Mouse (Mus musculus): ENCODE data around the gene Snrnp200. TPM values are rescaled to one million over a fixed set of nuclear protein-coding genes. Genes with fewer than 3 reads are reported as not detected.

Snrnp200 gene
- total RNA-seq, 2 experiments from 2014 or later, result 46.2 to 46.8 TPM

- TF ChIP-seq CTCF (IDR thresholded peaks at IDR 0.05), result no peak
- no peak overlapping the region for H3K4me3 ChIP-seq
- no peak overlapping the region for H3K27ac ChIP-seq
- intact Hi-C loops (cut with DNase I), result no loop called here
- no peak for DNase-seq
Measured at GRCm38 (mm10) chr2:127237897-127238610, 29.9 kb downstream of the Snrnp200 start.

- Histone ChIP-seq H3K27ac (no peak overlapping the region), H3K4me3 (no peak overlapping the region)
- intact Hi-C loops (cut with DNase I), result no loop called here
- TF ChIP-seq CTCF (IDR thresholded peaks at IDR 0.05), result no peak
- no peak for DNase-seq
Measured at GRCm38 (mm10) chr2:127240065-127240464, 31.9 kb downstream of the Snrnp200 start.

DNA sequence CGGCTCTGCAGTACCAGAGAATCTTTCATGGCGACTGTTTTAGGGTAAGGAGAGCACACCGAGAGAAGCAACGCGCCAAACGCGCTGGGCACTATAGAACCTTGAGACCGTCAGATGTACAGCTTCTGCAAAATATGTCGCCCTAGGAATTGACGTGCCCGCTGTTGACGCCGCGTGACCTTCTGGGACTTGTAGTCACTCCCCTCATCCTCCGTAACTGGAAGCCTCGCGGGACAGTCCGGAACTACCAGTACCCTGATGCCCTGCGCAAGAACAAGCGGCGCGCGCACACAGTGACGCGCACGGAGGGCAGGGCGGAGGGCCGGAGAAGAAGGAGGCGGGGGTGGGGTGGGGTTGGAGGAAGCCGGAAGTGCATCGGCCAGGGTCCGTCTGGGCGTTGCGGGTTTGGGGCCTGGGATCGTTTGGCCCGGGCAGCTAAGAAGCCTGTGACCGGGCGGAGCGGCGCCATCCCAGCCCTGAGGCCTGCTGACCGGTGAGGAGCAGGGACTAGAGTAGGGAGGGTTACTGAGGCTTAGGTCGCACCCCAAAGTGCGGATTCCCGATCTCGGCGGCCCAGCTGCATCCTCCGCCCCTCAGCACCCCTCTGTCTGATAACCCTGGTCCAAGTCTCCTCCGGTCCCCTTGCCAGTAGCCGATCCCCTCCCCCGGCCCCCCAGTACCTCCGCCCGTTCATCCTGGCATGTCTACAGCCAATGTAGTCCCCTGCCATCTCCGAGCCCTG lies 39.6 kb downstream of the Snrnp200 start, which contains the start of the genes Ciao1 and Tmem127:
TSS of gene Ciao1 (minus strand) at position 225 of the 742 bp plus-strand sequence.
TSS of gene Tmem127 (plus strand) at position 317 of the 742 bp plus-strand sequence.
- Histone ChIP-seq H3K27ac (peak within 1 kb of the TSS; percentile 97), H3K4me3 (peak within 1 kb of the TSS; percentile 94)
- DNase-seq, result peak; percentile 99
- intact Hi-C loops (cut with DNase I), result loop anchor here (2.0 kb wide), 1 partner anchor 93 kb away; no protein-coding TSS in a partner anchor
- TF ChIP-seq CTCF (IDR thresholded peaks at IDR 0.05), result no peak

DNA sequence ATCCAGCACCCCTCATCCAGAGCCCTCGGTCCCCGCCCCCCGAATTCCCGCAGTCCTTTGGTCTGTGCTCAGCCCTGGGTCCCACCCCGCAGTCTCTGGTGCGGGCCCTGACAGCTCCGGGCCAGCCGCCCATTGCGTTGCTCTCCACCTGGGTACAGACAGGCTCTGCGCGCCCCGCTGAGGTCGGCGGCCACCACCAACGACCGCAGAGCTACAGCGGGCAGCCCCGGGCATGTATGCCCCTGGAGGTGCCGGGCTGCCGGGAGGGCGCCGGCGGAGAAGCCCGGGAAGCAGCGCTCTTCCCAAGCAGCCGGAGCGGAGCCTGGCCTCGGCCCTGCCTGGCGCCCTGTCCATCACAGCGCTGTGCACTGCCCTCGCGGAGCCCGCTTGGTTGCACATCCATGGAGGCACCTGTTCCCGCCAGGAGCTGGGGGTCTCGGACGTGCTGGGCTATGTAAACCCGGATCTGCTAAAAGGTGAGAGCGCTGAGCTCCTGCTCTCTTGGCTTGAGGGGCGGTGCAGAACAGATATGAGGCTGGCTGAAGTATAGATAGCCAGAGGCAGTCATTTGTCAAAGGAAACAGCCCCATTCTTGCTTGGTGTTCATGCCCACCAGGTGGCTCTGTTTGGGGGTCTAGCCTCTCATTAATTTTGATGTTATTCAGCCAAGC lies 40.3 kb downstream of the Snrnp200 start:
- H3K27ac ChIP-seq, result peak overlapping the region; percentile 97
- H3K4me3 ChIP-seq, result peak overlapping the region; percentile 94
- peak; percentile 68 for DNase-seq
- TF ChIP-seq CTCF (IDR thresholded peaks at IDR 0.05), result peak; percentile 33
- intact Hi-C loops (cut with DNase I), result loop anchor here (2.0 kb wide), 1 partner anchor 92 kb away; no protein-coding TSS in a partner anchor

DNA sequence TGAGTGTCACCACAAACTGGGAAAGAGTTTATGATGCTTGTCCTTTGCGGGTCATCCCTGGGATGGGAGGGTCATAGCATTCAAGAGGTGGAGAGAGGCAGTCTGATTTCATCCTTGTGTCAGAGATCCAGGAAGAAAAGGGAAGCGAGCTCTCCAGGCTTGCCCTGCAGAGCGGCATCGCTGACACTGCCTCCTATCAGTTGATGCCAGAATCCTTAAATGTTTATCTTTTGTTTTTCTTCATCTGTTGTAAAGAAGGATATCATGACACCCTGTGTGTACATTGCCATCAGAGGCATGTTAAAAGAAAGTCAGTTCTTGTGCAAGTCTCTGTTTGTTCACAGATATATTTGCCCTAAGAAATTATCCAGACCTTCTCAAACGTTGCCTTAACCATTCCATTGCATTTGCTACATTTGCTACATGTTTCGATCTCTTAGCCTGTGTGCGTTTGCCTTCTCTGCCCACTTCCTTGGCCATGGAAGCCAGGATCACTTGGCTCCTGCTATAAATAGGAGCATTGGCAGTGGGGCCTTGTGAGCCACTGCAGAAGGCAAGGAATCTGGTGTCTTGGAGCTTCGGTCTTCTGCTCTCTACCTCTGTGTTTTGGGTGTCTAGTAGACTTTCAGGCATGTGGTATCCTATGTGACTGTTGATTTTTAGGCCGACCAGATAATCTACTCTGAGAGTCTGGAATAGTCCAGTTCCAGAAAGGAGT lies 42.3 kb downstream of the Snrnp200 start:
- peak; percentile 61 for DNase-seq
- no peak for TF ChIP-seq CTCF (IDR thresholded peaks at IDR 0.05)
- intact Hi-C loops (cut with DNase I), result loop anchor here (5.0 kb wide), 1 partner anchor 47 kb away; no protein-coding TSS in a partner anchor
- Histone ChIP-seq H3K27ac (peak overlapping the region; percentile 97), H3K4me3 (peak overlapping the region; percentile 94)

DNA sequence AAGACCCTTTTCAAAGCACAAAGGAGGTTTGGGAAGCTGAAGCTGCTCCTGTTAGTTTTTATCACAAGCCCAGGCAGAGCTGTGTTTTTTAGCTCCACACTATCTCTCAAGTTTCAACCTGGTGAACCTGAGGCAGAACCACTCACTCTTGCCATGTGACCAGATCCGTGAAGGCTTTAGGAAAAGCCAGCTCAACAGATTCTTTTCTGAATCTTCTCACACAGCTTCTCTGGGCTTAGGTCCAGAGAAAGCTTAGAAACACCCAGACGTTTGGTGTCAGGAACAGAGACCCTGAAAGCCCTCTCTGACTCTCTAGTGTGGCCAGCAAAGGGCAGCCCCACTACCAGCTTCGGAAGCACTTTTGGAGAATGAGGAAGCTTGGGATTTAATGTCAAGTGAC lies 43.3 kb downstream of the Snrnp200 start:
- DNase-seq, result peak; percentile 48
- TF ChIP-seq CTCF (IDR thresholded peaks at IDR 0.05), result no peak
- intact Hi-C loops (cut with DNase I), result loop anchor here (5.0 kb wide), 1 partner anchor 46 kb away; no protein-coding TSS in a partner anchor
- H3K4me3 ChIP-seq, result peak overlapping the region; percentile 94
- peak overlapping the region; percentile 97 for H3K27ac ChIP-seq

- TF ChIP-seq CTCF (IDR thresholded peaks at IDR 0.05), result no peak
- peak overlapping the region; percentile 19; the same call in 1 of the 2 replicates for H3K4me3 ChIP-seq
- peak overlapping the region; percentile 97 for H3K27ac ChIP-seq
- intact Hi-C loops (cut with DNase I), result loop anchor here (5.0 kb wide), 1 partner anchor 45 kb away; no protein-coding TSS in a partner anchor
- DNase-seq, result peak; percentile 59
Measured at GRCm38 (mm10) chr2:127251880-127252527, 43.8 kb downstream of the Snrnp200 start.

DNA sequence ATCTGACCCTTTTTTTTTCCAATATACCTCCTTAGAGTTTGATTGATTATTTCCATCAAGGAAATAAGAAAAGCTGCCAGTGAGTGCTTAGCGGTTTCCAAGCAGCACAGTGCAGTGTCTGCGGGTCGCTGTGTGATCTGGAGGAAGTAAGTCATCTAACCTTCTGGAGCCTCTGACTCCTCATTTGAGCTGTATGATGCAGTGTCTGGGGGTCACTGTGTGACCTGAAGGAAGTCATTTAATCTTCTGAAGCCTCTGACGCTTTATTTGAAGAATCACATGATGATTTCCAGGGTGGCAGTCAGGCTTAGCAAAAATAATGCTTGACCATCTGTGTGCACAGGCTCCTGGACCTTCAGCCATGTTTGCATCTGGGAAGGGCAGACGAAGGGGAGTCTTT lies 44.6 kb downstream of the Snrnp200 start:
- intact Hi-C loops (cut with DNase I), result loop anchor here (5.0 kb wide), 1 partner anchor 45 kb away; no protein-coding TSS in a partner anchor
- DNase-seq, result no peak
- peak overlapping the region; percentile 97 for H3K27ac ChIP-seq
- H3K4me3 ChIP-seq, result no peak overlapping the region
- TF ChIP-seq CTCF (IDR thresholded peaks at IDR 0.05), result no peak

DNA sequence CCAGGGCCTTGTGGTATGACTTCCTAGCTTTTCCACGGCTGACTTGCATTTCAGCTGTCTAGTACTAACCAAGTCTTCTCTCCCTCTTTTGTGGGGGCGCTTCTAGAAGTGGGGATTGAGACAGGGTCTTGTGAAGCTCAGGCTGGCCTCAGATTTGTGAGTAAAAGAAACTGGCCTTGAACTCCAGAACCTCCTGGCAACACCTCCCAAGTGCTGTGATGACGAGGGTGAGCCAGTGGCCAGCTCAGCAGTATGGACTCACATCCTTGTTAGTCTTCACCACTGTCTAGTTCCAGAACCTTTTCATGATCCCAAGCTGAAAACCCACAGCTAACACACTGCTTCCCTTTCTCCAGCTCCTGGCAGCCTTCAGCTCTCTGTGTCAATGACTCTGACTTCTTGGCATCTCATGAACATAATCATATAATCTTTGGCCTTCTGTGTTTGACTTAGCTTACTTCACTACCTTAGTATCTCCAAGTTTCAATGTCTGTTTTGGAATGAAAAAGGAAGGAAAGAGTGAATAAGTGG lies 46.5 kb downstream of the Snrnp200 start:
- intact Hi-C loops (cut with DNase I), result loop anchor here (2.0 to 5.0 kb wide), 2 partner anchors 14 to 43 kb away; no protein-coding TSS in a partner anchor
- TF ChIP-seq CTCF (IDR thresholded peaks at IDR 0.05), result no peak
- DNase-seq, result no peak
- no peak overlapping the region for H3K4me3 ChIP-seq
- peak overlapping the region; percentile 97 for H3K27ac ChIP-seq

DNA sequence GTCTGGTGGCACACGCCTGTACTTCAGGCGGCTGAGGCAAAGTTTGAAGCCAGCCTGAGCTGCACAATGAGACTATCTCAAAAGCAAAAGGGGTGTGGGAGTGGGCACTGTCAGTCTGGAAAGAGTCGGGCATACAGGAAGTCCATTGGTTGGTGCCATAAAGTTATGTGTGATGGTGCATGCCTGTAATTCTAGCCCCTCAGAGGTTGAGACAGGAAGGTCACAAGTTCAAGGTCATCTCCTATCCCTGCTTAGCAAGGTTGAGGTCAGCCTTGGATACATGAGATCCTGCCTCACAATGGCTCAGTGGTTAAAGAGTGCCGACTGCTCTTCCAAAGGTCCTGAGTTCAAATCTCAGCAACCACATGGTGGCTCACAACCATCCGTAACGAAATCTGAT lies 47.1 kb downstream of the Snrnp200 start:
- DNase-seq, result no peak
- Histone ChIP-seq H3K27ac (peak overlapping the region; percentile 97), H3K4me3 (no peak overlapping the region)
- no peak for TF ChIP-seq CTCF (IDR thresholded peaks at IDR 0.05)
- intact Hi-C loops (cut with DNase I), result loop anchor here (2.0 kb wide), 1 partner anchor 14 kb away; no protein-coding TSS in a partner anchor

DNA sequence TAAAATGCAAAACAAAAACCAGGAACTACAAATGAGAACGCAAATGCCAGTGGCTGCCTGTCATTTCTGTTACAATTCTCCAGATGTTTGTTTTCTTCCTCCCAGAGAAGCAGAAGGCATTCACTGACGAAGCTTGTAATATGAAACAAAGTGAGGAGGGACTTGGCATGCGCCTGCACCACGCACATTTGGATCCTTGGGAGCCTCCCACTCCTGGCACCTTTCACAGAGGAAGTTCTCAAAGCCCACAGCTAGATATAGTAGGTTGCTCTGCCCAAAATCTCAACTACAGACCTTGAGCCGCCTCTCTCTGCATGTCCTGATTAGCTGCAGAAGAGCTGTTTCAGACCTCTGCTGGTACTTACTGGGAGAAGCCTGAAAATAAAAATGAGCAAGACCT lies 51.2 kb downstream of the Snrnp200 start:
- Histone ChIP-seq H3K27ac (peak overlapping the region; percentile 75), H3K4me3 (no peak overlapping the region)
- no peak for TF ChIP-seq CTCF (IDR thresholded peaks at IDR 0.05)
- intact Hi-C loops (cut with DNase I), result no loop called here
- DNase-seq, result peak; percentile 44
